Mouse (Mus musculus) monocyte, adult 5-6 weeks (primary cell): Measurements from ENCODE around the gene Nubp2. TPM values are rescaled to one million over a fixed set of nuclear protein-coding genes. Genes with fewer than 3 reads are reported as not detected.

Experiments used
- ATAC-seq: fragments of 153-309, 156-312 bp; replicated peaks from 2 replicates; pipeline ENCODE4 v1.8.0; 2017; ENCODE audit warnings: mild to moderate bottlenecking; ENCODE audit not compliant: low TSS enrichment, insufficient number of reproducible peaks, severe bottlenecking, poor library complexity, low FRiP score
- total RNA-seq: library from RNA; stranded (forward); fragments of 200-1000, 200-491, 200-594 nt; gene quantifications from 3 replicates; pipeline ENCODE4 v1.2.3, GENCODE M21; 2017

Gene Nubp2
- total RNA-seq, 1 experiment from 2014 or later = 40.1 TPM

DNA sequence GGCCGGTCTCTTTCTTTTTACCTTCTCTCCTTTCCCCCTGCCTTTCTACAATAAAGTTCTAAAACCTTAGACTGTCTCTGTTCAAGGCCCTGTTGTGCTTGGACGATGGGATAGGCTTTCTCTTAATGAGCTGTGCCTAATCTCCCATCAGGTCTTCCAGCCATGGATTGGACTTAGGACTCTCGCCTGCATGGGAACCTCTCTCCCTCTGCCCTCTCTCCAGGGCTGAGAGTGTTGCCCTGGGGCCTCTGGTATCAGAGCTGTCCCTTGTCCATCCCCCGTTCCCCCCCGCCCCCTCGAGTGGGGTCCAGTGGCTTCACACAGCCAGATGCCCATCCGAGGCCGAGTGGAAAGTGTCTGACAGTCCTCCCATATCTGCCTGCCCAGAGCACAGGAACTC, 11.2 kb downstream of the Nubp2 start:
- ATAC-seq = no peak

DNA sequence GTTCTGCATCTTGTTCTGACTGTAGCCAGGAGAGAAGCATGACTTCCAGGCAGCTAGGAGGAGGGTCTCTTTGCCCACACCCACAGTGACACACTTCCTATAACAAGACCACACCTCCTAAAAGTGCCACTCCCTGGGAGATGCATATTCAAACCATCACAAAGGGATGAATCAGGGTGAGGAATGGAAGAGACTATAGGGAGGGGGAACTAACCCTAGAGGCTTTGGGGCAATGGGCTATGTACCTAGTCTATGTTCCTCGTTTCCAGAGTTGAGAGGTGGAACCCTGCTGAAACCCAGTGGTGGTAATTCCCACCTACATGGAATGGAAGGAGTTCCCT, 11.8 kb downstream of the Nubp2 start:
- no peak for ATAC-seq

DNA sequence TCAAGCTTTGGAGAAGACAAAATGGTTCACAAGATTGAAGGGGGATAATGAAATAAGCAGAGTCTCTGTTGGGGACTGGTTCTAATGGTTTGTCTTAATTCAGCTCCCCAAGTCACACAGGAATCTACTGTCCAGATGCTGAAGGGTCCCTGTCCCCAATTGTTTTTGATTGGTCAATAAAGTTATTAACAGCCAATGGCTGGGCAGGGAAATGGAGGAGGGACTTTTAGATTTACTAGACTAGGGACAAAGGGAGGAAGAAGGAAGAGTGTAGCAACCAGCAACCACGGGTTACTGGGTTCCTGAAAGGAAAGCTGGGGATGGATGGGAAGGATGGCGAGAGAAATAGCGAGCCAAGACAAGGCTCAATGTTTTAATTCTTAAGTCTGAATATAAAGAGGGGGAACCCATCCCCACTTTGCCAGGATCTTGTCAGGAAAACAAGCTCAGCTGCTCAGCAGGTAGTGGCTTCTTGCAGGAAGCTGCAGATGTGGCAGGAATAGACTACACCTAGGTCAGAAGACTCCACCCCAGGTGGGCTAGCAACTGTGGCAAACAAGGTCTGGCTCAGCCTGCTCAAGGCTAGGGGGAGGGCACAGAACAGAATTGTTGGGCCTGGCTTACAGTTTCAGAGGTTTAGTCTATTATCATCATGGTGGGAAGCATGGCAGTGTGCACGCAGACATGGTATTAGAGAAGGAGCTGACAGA, 12.3 kb downstream of the Nubp2 start:
- no peak for ATAC-seq

DNA sequence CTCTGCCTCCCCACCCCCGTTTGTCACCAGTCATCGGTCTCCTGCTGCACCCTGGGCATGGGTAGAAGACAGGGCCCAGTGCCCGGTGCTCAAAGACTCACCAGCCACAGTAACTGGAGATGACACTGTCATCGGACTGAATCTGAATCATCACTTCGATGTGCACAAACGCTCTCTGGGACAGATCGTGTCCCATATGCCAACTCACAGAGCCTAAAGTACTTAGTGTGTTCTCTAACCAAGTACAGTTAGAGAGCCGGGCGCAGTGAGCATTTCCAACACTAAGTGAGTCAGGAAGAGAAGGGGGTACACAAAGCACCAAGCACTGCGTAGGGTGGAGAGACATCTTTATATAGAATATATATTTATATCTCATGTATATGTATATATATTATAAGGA, 18.2 kb downstream of the Nubp2 start:
- no peak for ATAC-seq

DNA sequence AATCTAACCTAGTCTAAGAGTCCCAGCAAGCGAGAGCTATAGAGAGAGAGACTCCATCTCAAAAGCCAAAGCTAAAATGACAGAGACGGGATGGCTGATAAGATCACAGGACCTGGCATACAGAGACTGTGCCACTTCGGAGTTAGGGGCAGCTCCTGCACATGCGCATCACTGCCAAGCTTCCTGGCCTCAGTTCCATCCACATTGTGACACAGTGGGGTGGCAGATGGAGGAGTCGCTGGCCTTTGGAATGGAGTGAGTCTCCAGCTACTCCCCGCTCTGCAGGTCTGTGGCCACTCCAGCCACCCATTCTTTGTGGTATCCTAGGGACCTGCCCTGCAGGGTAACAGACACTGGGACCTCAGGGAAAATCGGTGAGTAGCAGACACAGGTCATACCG, 20.4 kb downstream of the Nubp2 start, which contains the start of gene Igfals:
Gene Igfals, plus strand, starts transcription at position 222 of the 400 bp plus-strand sequence.
- ATAC-seq = no peak

DNA sequence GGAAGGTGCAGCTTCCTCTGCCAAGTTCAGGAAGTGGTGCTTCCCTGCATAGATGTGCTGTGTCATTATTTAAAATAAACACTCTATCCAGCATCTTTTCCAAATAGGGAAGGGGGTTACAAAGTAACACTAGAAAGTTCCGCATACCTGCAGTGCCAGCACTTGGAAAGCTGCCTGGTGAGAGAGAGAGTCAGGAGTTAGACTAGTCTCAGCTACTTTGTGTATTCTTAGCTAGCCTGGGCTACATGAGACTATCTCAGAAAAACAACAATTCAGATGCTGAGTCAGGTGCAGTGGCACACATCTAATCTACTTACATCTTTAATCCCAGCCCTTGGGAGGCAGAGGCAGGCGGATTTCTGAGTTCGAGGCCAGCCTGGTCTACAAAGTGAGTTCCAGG, 24.4 kb downstream of the Nubp2 start:
- ATAC-seq = no peak

DNA sequence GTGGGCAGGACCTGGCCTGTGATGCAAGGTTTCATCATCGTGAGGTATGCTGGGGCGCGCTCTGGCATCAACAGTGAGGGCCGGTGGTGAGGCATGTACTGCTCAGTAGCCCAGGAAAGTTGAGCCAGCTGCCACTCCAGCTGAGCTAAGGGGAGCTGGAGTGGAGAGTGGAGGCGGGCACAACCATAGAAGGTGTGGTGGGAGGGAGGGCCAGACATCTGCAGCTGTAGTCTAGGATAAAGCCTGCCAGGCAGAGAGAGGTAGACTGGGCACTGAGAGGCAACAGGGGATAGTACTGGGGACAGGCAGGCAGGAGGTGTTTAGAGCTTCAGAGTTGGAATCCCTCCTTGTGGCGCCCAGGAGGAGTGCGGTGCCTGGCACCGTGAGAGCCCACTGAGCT, 26.1 kb downstream of the Nubp2 start:
- ATAC-seq = no peak

DNA sequence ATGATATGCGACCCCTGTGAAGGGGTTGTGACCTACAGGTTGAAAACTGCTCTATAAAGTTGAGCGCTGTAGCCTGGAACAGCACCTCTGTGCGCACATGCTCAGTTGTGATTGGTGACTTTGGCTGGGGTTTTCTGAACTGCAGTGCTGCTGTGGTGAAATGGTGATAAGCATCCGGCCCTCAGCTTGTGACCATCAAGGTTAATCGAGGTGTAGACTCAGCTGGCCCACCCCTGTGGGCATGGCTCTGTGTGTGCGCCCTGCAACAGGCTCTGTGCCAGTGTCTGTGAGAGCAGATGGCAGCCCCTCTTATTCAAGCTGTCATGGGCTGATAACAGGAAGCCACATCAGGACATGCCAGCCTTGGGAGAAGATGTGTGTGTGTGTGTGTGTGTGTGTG, 27.2 kb downstream of the Nubp2 start:
- ATAC-seq = no peak

DNA sequence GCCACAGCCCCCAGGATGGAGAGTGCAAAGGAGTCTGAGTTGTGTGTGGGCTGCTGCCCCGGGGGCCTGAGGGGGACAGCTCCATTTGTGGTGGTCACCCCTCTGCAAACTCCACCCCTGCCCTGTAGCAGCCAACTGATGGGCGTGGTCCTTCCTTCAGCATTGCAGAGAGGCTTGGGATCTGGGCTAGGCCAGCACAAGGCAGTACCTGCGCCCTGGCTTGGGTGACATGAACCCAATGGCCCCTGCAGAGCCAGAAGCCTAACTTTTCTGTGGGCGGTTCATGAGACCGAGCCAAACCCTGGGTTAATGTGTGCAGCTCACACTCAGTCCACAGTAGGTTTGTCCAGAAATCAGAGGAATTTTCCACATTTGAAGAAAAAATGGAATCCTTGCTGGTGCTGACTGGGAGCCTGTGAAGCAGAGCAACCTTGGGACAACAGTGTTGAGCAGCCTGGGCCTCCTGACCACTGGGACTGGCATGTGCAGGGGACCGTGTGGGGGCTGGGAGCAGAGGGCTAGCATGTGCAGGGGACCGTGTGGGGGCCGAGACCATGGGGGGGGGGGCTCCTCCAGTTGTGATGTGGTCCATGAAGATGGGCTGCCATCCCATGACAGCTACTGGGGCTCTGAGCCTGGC, 28.2 kb downstream of the Nubp2 start:
- no peak for ATAC-seq

DNA sequence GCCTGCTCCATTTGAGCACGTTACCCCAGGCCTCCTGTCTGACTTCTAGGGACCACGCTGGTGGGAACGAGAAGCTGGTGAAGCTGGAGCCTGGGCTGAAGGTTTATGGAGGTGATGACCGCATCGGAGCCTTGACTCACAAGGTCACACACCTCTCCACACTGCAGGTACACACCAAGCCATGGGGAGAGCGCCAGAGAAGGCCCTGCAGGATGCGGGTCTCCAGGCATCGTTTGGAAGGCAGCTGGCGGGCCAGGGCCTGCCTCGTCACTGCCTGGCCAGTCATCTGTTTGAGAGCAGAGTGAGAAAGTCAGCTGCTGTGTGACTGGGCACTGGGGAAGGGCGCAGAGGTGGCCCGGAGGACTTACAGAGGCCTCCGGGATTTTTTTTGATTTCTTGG, 29.6 kb downstream of the Nubp2 start:
- ATAC-seq = no peak

DNA sequence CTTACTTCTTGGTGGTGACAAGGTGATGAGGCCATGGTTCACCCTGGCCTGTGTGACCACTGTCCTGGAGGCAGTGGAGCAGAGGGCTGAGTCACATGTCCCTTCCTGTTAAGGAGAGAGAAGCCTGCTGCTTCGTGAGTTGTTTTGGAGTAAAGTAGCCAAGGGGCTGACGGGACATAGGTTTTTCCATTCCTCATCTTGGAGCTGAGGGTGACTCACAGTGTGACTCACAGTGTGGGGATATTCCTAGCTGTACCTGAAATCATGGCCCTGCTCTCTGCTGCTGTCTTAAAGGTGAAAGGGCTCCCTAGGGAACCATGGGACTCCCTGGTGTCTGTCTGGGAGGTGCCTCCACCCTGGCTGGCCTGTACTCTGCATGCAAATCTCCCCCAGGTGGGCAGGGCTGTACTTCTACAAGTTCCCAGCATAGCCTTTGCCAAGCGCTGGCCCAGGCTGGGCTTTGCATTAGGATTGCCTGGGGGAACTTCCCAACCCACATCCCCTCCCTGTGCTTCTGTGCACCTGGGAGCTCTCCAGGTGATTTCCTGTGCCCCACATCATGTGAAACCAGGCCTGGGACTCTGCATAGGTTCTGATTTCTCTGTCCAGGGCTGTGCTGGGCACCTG, 30.2 kb downstream of the Nubp2 start:
- no peak for ATAC-seq

DNA sequence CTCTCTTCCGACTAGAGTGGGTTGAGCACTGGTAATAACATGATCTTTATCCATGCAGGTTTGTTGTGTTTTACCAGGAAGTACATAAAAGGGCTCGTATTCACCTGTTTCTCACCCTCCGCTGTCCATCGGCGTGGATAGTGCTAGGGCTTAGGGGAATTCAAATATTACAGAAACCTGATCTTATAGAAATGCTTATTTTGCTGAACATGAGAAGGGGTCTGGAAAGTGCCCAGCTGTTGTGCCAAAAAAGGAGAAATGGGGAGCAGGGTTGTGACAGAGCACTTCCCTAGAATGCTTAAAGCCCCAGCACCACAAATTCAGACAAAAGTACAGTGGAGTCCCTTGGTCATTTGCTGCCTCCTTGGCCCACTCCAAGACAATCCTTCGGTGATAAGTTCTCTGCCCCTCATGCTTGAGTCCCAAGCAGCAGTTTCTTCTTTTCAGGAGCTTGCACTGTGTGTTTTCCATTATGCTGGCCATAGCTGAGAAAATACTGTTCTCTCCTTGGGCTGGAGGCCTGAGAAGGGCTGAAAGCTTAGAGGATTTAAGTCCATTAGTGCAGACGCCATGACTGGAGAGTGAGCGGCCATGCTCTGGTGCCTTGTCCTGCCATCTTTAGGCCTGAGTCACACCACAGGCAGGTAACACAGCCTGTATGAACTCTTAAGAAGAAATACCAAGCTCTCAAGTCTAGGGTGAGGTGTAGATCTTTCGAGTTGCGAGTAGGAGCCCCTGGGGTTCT, 34.6 kb downstream of the Nubp2 start:
- ATAC-seq = no peak

DNA sequence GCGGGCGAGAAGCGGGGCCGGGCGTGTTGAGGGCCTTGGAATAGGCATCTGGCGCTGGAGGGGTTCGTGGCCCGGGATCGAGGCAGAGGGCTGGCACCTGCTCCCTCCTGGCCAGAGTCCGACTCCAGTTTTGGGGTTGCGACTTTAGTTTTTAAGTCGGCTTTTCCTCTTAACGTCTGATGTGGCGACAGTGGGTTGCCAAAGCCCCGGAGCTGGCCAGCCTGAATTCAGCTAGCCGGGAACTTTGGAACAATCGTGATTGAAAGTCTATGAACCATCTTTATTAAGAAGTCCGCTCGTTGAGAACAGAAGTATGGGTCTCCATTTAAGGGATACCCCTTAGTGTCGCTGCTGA, 35.4 kb downstream of the Nubp2 start:
- ATAC-seq = no peak

DNA sequence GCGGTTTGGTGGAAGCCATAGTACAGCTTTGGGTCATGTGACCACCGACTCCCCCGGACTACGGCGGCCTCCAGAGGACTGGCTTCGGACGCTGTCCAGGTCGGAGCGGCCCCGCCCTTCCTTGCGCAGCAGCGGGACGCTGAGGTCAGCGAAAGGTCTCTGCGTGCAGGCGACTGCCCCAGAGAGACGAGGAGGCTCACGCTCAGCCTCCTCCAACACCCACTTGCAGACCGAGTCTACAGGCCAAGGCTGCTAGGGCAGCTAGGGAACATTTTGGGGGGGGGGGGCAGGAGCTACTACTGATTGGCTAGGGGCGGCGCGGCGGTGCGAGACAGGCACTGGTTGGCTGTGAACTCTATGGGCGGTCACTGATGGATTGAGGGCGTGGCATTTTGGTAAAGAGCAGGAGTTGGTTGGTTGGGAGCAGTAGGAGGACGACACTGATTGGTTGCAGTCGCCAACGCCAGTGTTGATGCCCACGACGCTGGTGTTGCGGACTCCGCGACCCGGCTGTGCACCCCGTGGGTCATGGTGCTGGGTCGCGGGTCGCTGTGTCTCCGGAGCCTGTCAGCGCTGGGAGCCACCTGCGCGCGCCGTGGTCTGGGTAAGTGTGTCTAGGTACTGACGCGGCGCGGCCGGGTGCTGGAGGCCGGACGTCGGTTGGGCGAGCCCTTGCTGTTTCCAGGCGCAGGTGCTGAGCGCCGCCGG, 35.9 kb downstream of the Nubp2 start, which contains the start of gene Fahd1:
Gene Fahd1, minus strand, starts transcription at position 300 of the 708 bp plus-strand sequence.
- ATAC-seq = peak; percentile 94

DNA sequence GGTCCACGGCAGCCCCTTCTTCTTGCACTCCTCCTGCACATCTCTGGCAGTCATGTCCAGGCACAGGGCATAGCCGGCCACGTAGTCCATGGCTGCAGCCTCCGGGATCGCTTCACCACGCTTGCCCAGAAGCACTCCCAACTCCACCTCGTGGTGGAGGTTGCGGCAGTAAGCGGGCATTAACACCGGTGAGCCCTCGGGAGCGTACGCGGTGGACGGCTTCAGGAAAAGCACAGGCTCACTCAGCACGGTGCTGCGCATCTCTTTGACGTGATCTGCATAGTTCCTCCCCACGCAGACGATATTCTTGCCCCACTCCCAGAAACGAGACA, 36.5 kb downstream of the Nubp2 start:
- no peak; the same call in 1 of the 2 replicates for ATAC-seq

DNA sequence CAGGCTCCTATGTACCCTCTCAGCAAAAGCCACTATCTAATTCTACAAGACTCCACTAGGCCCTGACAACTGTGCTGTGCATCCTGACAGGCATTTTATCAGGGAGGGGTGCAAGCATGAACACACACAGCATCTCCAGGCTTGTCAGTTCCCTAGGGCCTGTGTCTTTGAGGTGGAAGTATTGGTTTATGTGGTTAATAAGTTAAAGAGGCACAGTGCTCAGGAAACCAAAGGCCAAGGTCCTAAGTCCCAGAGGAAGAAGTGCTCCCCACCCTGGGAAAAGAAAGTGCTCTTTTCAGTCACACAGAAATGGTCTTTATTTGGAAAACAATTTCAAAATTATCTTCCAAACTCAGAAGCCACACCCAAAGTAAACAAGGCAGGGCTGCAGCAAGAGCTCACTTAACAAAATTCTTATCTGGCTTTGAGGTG, 37.5 kb downstream of the Nubp2 start:
- no peak for ATAC-seq

DNA sequence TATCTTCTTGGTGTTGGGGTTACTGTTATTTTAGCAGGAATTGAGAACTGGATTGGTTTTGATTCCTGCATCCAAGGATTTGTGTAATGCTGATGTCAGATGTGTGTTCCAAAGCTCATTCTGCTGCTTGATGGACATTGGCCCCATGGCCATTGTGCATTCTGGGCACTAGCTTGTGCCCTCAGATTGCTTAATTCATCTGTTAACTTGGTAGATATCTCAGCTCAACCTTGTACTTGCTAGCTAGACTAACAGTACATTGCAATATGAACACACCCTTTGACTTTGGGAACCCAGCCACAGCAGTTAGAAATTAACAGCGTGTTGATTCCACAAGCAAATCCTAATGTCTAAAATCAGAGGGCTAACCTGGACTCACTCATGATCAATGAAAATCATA, 38.8 kb downstream of the Nubp2 start:
- ATAC-seq = no peak

DNA sequence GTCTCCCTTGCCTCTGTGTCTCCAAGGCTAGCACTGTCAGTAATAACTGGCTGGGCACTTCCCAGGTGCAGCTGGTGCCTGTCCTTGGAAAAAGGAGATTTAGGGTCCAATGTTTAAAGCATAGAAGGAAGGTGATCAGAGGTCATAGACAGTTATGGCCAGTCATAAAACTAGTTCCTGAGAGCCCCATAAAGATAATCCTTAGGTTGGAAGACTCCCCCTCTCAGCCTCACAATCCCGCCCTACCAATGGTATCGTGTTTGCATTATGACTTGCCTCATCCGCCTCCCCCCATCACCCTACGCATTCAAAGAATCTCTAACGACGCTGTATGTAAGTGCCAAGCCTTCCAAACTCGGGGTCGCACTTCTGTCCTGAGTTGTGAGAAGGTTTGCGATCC, 41.6 kb downstream of the Nubp2 start:
- no peak for ATAC-seq

DNA sequence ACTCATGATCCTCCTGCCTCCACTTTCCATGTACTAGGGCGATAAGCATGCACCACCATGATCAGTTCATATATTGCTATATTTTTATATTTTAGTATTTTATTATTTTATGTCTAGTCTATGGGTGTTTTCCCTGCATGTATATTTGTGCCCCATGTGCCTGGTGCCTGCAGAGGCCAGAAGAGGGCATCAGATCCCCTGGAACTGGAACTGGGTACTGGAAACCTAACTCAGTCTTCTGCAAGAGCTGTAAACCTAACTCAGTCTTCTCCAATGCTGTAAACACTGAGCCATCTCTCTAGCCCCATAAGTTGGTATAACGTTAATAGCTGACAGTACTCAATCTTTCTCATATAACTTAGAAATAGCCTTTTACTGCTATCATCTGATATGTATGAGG, 43.5 kb downstream of the Nubp2 start:
- no peak for ATAC-seq
